8 mouse cellular contexts compared by ENCODE assay signal in genomic region chr6:99726576-99727303, GRCm38 (mm10). TPM values are rescaled to one million over a fixed set of nuclear protein-coding genes. Genes with fewer than 3 reads are reported as not detected.
DNase-seq lines count a peak whose midpoint lies in the region; ATAC-seq lines count a peak whose summit lies in the region.

No protein-coding gene starts in this region.

- H3K4me3 ChIP-seq in lung, embryonic 15.5 days = peak overlapping the region; percentile 47
- peak overlapping the region; percentile 48 for H3K4me3 ChIP-seq in embryonic facial prominence, embryonic 15.5 days (replicated peaks)
- H3K4me3 ChIP-seq in limb, embryonic 10.5 days = peak overlapping the region; percentile 55
- peak overlapping the region; percentile 50 for H3K4me3 ChIP-seq in neural tube, embryonic 15.5 days (replicated peaks)

- intact Hi-C loops in left cerebral cortex, postnatal 14 days (cut with DNase I) = no loop called here

- no peak for ATAC-seq in lung, embryonic 15.5 days (ENCODE audit: borderline replicate concordance, extremely low read depth, low FRiP score, low TSS enrichment)
- ATAC-seq in embryonic facial prominence, embryonic 15.5 days (ENCODE audit: insufficient number of reproducible peaks, low FRiP score, low TSS enrichment, low read depth) = peak; percentile 29; the same call in 1 of the 2 replicates
- no peak for ATAC-seq in neural tube, embryonic 15.5 days (ENCODE audit: low FRiP score)

- H3K27ac ChIP-seq in lung, embryonic 15.5 days = no peak overlapping the region
- no peak overlapping the region for H3K27ac ChIP-seq in embryonic facial prominence, embryonic 15.5 days (replicated peaks)
- H3K27ac ChIP-seq in limb, embryonic 10.5 days = peak overlapping the region; percentile 62
- no peak overlapping the region for H3K27ac ChIP-seq in neural tube, embryonic 15.5 days (replicated peaks)

- peaks cover 40% of the 10 kb centered on the region for H3K27me3 ChIP-seq in lung, embryonic 15.5 days
- peaks cover 40% of the 10 kb centered on the region for H3K27me3 ChIP-seq in embryonic facial prominence, embryonic 15.5 days
- H3K27me3 ChIP-seq in limb, embryonic 10.5 days (ENCODE audit: low read depth, poor library complexity, severe bottlenecking) = peaks cover 78% of the 10 kb centered on the region
- H3K27me3 ChIP-seq in neural tube, embryonic 15.5 days (replicated peaks) = peaks cover 57% of the 10 kb centered on the region

- no peaks in the 10 kb centered on the region for H3K36me3 ChIP-seq in lung, embryonic 15.5 days
- H3K36me3 ChIP-seq in embryonic facial prominence, embryonic 15.5 days = no peaks in the 10 kb centered on the region
- no peaks in the 10 kb centered on the region for H3K36me3 ChIP-seq in limb, embryonic 10.5 days
- no peaks in the 10 kb centered on the region for H3K36me3 ChIP-seq in neural tube, embryonic 15.5 days

- peak overlapping the region; percentile 94 for H3K4me2 ChIP-seq in lung, embryonic 15.5 days
- H3K4me2 ChIP-seq in embryonic facial prominence, embryonic 15.5 days (replicated peaks) = peak overlapping the region; percentile 92
- H3K4me2 ChIP-seq in neural tube, embryonic 15.5 days = peak overlapping the region; percentile 98

- no peaks in the 10 kb centered on the region for H3K9me3 ChIP-seq in lung, embryonic 15.5 days
- H3K9me3 ChIP-seq in embryonic facial prominence, embryonic 15.5 days (replicated peaks) = no peaks in the 10 kb centered on the region
- H3K9me3 ChIP-seq in limb, embryonic 10.5 days (replicated peaks) = no peaks in the 10 kb centered on the region
- no peaks in the 10 kb centered on the region for H3K9me3 ChIP-seq in neural tube, embryonic 15.5 days (replicated peaks)

- peaks cover 14% of the 10 kb centered on the region for H3K4me1 ChIP-seq in lung, embryonic 15.5 days
- H3K4me1 ChIP-seq in embryonic facial prominence, embryonic 15.5 days = peaks cover 24% of the 10 kb centered on the region
- H3K4me1 ChIP-seq in limb, embryonic 10.5 days = peaks cover 23% of the 10 kb centered on the region
- H3K4me1 ChIP-seq in neural tube, embryonic 15.5 days = peaks cover 16% of the 10 kb centered on the region

- peak overlapping the region; percentile 23; the same call in 1 of the 2 replicates for H3K9ac ChIP-seq in lung, embryonic 15.5 days
- peak overlapping the region; percentile 47 for H3K9ac ChIP-seq in embryonic facial prominence, embryonic 15.5 days
- peak overlapping the region; percentile 50 for H3K9ac ChIP-seq in neural tube, embryonic 15.5 days (replicated peaks)

- no peak for DNase-seq in lung, postnatal 4 days
- DNase-seq in limb, embryonic 10.5 days (ENCODE audit: low spot score) = peak; percentile 58
- DNase-seq in right cerebral cortex, postnatal 25 days = no peak
- no peak for DNase-seq in left cerebral cortex, postnatal 14 days (ENCODE audit: low spot score in 2 of 2)
- DNase-seq in urinary bladder, adult 2 months (ENCODE audit: low spot score) = no peak

- WGBS in lung, embryonic 15.5 days = 4% methylated on average over 20 of the region's 22 CpGs
- 1% methylated on average over 22 of the region's 22 CpGs for WGBS in embryonic facial prominence, embryonic 15.5 days
- 2% methylated on average over 22 of the region's 22 CpGs for WGBS in limb, embryonic 10.5 days
- 5% methylated on average over 22 of the region's 22 CpGs for WGBS in neural tube, embryonic 15.5 days

RNA-seq across cellular contexts. Expression of gene Prok2, which starts 0.5 kb away (rescaled TPM):
- 0.11 and 0.14 TPM in 2 replicates for polyA plus RNA-seq in lung, embryonic 15.5 days (2015; fragmentation: Nextera tagmentation; extraction: Ambion mirVana)
- polyA plus RNA-seq in embryonic facial prominence, embryonic 15.5 days (2015; fragmentation: Nextera tagmentation; extraction: Ambion mirVana) = 2.1 and 2.3 TPM in 2 replicates
- polyA plus RNA-seq in limb, embryonic 10.5 days (2016; fragmentation: Nextera tagmentation; extraction: Ambion mirVana) = not detected in 2 replicates
- 0.17 and 0.31 TPM in 2 replicates for polyA plus RNA-seq in neural tube, embryonic 15.5 days (2015; fragmentation: Nextera tagmentation; extraction: Ambion mirVana)
- 1 to 10 TPM; 1.0 to 1.4 TPM for total RNA-seq in left cerebral cortex, postnatal 14 days (2021)
- not detected in 2 replicates for polyA plus RNA-seq in urinary bladder, adult 2 months (2012; rRNA removed)

RNA-seq across cellular contexts. Expression of gene Gpr27, which starts 34.3 kb away (rescaled TPM):
- polyA plus RNA-seq in lung, embryonic 15.5 days (2015; fragmentation: Nextera tagmentation; extraction: Ambion mirVana) = 4.3 and 4.5 TPM in 2 replicates
- 7.0 and 7.5 TPM in 2 replicates for polyA plus RNA-seq in embryonic facial prominence, embryonic 15.5 days (2015; fragmentation: Nextera tagmentation; extraction: Ambion mirVana)
- 1.0 and 1.1 TPM in 2 replicates for polyA plus RNA-seq in limb, embryonic 10.5 days (2016; fragmentation: Nextera tagmentation; extraction: Ambion mirVana)
- 15.8 and 20.7 TPM in 2 replicates for polyA plus RNA-seq in neural tube, embryonic 15.5 days (2015; fragmentation: Nextera tagmentation; extraction: Ambion mirVana)
- 10 to 100 TPM; 48.0 to 48.6 TPM for total RNA-seq in left cerebral cortex, postnatal 14 days (2021)
- polyA plus RNA-seq in urinary bladder, adult 2 months (2012; rRNA removed) = 4.2 and 6.6 TPM in 2 replicates
